Mouse (Mus musculus): ENCODE results near the gene Cfap65.
A peak's percentile ranks its signal among the peaks of the same experiment; 100 is the strongest.

Gene Cfap65

DNA sequence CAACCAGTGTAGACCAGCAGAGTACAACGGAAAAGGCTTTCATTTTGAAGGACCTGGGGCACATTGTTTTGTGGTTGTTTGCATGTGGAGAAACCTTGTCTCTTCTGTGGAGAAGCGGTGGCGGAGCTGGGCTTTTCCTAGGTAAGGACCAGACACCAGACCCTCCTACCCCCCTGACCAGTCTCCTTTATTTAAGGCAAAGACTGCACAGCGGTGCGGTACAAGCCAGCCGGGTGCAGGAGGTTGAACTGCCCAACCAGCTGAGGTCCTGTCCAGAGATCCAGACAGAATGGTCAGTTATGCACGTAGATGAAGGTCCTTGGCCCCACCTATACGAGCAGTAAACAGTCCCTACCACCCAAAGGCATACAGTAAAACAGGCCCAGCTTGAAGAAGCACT, 52.6 kb downstream of the Cfap65 start:
- DNase-seq (ENCODE audit: low read depth in 1 of 2, low spot score in 2 of 2) = no peak

DNA sequence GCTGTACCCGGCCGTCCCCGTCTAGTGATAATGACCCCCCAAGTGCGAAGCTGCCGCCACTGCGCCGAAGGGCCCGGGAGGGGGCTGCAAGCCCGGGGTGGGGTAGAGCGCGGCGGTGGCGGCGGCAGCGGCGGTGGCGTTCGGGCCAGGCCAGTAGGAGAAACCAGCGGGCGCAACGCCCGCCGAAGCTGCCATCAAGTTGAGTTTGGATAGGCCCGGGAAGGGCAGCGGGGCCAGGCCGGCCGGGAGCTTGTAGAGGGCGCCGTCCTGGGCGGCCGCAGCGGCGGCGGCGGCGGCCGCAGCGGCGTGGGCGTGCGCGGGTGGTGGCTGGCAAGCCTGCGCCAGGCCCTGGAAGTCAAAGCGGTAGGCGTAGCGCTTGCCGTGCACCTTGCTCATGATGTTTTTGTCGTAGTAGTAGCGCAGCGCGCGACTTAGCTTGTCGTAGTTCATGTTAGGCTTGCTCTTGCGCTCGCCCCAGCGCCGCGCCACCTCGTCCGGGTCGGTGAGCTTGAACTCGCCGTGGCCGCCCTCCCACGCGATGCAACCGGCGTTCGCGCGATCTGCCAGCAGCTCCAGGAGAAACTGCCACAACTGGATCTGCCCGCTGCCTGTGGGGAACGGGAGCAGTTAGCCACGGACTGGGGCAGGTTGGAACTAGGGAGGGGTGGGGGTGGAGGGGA, 53.2 kb downstream of the Cfap65 start:
- no peak for DNase-seq (ENCODE audit: low read depth in 1 of 2, low spot score in 2 of 2)

DNA sequence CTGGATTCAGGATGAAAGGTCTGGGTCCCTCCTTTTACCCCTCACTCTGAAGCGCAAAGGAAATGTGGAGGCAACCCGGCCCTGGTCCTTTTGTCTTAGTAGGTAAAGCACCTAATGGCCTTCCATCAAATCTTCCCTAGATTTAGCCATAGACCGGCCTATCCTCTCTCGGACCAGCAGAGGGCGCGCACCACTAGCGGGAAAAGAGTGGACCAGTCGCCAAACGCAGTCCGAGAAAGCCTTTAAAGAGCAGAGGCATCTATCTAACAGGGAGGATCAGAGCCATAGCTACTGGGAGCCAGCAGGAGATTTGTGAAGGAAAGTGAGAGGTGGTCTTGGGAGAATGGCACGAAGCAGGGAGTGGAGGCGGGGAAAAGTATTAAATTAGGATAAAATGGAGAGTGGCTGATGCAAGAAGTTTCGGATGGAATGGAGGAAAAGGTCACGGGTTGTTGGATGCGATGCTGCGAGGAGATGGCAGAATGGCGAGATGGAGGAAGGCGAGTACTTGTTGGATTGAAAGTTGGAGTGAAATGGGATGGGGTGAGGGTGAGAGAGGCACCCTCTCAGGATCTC, 54.5 kb downstream of the Cfap65 start:
- DNase-seq (ENCODE audit: low read depth in 1 of 2, low spot score in 2 of 2) = no peak

DNA sequence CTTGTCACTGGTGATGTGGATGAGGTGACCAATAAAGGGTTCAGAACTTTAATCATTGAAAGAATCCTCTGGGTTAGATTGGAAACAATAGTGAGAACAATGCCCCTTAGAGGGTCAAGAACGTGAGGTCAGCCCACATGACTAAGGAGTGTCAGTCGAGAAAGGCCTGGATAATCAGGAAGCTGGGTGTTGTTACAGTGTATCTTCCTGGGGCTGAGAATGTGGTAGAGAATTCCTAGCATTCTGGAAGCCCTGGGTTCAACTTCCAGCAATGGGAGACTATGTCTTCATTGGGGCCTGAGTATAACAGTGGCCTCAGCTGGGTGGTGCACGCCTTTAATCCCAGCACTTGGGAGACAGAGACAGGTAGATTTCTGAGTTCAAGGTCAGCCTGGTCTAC, 58.2 kb downstream of the Cfap65 start:
- no peak for DNase-seq (ENCODE audit: low read depth in 1 of 2, low spot score in 2 of 2)

DNA sequence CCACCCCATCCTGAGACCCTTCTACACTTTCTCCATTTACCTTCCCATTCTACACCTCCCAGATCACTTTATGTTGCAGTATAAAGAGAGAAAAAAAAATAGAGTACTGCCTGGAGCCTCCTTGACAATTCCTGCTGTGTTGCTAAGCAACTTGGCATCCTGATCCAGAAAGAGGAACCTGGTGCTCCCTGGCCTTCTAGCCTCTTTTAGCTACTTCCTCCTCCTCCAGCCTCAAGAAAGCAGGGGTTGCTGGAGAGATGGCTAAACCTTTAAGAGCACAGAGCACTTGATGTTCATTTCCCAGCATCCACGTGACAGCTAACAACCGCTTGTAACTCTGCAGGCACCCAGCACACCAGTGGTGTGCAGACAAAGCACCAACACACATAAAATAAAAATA, 63.2 kb downstream of the Cfap65 start:
- no peak for DNase-seq (ENCODE audit: low read depth in 1 of 2, low spot score in 2 of 2)

DNA sequence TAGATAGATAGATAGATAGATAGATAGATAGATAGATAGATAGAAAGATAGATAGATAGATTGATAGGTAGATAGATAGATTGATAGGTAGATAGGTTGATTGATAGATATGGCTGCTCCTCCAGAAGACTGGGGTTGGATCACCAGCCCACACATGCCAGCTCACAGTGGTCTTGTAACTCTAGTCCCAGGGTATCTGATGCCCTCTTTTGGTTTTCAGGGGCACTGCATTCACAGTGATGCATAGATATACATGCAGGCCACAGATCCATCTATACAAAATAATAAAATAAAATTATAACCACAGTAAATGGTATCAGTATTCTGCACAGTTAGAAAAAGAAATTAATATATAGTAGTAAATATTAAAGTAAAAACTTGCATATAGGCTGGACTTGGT, 73.6 kb downstream of the Cfap65 start:
- DNase-seq (ENCODE audit: low read depth in 1 of 2, low spot score in 2 of 2) = no peak

DNA sequence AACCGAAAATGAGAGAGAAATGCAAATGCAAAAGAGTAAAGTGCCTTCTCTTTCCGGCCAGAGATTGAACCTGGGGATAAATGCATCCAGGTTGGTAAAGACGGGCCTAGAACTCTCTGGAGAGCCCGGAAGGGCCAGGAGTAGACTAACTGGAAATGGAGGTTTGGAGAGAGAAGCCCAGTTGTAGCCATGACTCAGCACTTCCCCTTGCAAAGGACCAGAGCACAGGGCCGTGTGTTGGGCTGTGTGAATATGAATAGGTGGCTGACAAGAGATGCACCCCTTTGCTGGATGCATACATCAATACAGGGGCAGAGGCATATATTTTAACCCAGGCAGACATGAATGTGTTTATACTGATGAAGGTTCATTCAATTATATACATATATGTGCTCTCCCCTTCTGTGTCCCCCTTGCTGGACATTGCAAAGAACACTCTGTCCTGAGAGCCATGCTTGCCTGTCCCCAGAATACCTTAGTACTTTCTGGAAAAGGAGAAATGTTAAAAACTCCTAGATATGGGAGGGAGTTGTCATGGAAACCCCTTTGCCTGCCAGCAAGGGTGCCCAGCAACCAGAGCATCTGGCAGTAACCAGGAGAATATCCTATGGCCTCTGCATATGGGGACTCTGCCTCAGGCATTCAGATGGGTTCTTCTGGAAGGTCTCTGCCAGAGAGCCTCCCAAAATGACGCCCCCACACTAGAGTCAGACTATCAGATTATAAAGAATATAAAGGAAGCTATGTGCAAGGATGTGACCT, 76.0 kb downstream of the Cfap65 start:
- no peak for DNase-seq (ENCODE audit: low read depth in 1 of 2, low spot score in 2 of 2)

DNA sequence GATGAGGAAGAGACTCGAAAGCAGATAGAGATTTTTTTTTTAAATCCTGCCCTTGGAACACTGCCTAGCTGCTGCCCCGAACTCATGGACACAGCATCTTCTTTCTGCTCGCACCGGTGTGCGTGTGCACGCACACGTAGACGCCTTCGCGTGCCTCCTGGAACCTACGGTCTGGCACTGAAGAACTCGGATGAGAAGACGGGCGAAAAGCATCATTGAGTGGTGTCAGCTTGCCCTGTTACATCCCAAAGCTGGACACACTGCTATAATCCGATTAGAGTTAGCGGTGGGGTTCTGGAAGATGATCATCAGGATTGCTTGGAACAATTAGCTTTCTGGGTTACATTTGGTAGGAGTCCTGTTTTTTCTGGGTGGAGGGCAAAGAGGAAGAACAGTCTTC, 76.6 kb downstream of the Cfap65 start:
- no peak for DNase-seq (ENCODE audit: low read depth in 1 of 2, low spot score in 2 of 2)

DNA sequence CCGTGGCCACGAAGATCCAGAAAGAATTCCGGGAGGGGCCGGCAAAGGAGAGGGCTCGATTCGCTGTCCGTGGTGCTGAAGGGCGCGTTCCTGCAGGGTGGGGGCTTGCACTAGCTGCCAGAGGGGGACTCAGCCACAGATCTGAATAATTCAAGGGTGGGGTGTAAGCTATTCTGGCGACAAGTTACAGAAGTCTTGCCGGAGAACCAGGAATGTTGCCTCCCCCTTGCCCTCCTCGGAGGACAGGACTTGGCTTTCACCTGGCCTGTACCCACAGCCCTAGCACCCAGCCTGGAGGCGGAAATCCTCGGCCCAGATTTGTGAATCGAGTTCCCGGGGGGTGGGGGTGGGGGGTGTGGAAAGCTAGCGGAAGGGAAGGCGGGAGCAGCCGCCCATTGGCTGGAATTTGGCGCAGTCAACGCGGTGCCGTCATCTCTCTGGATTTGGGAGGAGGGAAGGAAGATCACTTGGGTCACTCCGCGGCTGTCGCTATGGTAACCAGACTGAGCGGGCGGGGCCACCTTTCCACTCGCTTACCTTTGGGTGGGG, 77.2 kb downstream of the Cfap65 start:
- DNase-seq (ENCODE audit: low read depth in 1 of 2, low spot score in 2 of 2) = no peak

DNA sequence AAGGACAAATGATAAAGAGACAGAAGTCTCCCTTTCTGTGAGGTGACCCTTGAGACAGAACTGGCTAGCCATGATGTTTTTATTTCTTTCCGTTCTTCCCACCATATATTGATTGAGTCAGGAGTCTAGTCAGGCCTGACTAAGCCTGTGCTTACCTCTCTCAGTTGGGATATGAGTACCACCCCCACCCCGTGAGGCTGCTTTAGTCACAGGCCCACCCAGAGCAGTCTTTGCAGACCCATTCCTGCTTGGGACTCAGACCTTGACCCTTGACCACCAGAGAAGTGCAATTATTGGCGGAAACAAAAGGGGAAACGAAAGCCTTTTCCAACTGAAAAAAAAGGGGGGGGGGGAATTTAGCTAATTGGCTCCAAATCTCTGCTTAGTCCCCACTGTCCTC, 77.7 kb downstream of the Cfap65 start:
- DNase-seq (ENCODE audit: low read depth in 1 of 2, low spot score in 2 of 2) = no peak

DNA sequence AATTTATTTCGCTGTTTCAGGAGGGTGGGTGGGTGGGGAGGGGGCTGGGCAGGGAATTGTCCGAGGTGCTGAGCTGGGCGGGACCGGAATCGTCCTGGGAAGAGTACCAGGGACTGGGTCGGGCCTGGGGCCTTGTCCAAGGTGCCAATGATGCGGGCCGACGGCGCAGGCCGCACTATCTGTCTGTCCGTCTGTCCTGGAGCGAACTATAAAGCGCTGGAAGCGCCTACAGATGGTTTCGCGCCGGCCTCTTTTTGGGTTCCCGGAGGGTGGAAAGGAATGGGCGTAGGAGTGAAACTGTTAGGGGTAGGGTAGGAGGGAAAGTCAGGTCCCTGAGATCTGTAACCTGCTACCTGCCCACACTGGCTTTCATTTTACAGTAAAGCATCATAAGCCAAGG, 78.2 kb downstream of the Cfap65 start:
- DNase-seq (ENCODE audit: low read depth in 1 of 2, low spot score in 2 of 2) = no peak

DNA sequence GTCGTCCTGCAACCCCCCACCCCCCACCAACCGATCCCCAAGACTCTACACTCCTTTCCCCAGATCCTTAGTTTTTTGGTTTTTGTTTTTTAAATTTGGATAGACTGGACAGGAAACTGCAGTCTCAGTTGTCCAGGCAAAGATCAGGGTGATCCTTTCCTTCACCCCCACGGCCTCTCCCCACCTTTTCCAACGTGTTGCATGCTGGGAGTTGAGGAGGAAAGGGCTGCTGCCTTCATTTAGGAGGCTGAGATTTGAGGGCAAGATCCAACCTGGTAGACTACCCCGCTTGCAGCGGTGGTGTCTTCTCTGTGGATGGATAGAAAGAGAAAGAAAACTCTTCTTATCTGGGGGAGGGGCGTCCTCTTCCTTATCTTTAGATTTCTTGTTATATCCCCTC, 78.6 kb downstream of the Cfap65 start:
- no peak for DNase-seq (ENCODE audit: low read depth in 1 of 2, low spot score in 2 of 2)

DNA sequence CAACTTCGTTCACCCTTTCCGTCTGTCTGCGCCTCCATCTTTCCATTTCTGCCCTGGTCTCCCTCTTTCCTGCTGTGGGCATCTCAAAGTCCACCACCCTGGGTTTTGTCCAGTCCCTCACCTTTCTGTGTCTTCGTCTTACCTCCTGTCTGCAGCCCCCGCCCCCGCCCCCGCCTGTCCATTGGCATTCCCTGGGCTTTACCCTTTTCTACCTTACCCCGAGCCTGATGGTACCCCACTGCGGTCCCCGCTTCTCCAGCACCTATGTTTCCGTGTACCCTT, 79.0 kb downstream of the Cfap65 start:
- DNase-seq (ENCODE audit: low read depth in 1 of 2, low spot score in 2 of 2) = no peak

DNA sequence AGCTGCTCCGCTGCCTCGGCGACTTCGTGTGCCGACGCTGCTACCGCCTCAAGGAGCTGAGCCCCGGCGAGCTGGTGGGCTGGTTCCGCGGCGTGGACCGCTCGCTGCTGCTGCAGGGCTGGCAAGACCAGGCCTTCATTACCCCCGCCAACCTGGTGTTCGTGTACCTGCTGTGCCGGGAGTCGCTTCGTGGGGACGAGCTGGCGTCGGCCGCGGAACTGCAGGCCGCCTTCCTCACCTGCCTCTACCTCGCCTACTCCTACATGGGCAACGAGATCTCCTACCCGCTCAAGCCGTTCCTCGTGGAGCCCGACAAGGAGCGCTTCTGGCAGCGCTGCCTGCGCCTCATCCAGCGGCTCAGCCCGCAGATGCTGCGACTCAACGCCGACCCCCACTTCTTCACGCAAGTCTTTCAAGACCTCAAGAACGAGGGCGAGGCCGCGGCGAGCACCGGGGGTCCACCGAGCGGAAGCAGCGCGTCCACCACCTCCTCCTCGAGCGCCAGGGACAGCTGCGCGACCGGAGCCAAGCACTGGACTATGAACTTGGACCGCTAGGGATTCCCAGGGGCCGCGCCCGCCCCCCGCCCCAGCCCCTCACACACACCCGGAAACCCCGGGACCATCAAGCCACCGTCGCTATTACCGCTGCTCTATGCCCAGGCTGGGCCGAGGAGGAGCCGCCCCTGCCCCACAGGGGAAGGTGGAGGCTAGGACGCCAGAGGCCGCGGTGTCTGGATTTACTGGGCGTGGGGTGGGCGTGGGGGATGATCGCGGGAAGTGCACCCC, 79.6 kb downstream of the Cfap65 start:
- no peak for DNase-seq (ENCODE audit: low read depth in 1 of 2, low spot score in 2 of 2)

DNA sequence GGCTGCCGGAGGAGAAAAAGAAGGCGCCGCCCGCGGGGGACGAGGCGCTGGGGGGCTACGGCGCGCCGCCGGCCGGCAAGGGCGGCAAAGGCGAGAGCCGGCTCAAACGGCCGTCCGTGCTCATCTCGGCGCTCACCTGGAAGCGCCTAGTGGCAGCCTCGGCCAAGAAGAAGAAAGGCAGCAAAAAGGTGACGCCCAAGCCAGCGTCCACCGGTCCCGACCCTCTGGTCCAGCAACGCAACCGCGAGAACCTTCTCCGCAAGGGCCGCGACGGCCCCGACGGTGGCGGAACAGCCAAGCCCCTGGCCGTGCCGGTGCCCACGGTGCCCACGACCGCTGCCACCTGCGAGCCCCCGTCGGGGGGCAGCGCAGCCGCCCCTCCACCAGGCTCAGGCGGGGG, 80.2 kb downstream of the Cfap65 start:
- no peak for DNase-seq (ENCODE audit: low read depth in 1 of 2, low spot score in 2 of 2)

DNA sequence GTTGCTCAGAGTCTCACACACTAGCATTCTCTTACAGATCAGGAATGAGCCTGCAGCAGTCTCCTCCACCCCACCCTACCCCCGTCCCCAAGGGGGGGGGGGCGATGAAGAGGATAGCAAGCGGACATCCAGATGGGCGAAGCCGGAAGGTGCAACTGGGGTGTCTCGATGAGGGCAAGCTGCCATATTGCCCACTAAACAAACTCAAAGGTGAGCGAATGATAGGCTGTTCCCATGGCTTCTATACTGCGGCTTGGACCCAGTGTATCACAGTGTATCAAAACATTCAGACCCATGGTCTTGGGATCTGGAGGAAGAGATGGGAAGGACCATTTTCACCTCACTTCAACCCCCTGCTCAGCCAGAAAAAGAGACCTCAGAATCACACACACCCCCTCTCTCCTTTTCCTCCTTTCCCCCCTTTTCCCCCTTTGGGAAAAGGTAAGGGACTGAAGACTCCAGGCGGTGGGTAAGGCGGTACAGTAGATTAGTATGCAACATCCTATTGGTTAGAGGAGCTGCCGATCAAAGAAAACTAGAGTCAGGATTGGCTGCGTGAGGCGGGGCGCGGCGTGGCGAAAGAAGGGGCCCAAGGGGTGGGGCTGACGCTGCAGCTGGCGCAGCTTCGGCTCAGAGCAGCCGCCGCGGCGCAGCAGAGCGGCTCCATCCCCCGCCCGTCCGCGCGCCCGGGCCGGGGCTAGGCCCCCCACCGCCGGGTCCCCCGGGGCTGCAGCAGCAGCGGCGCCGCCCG, 80.9 kb downstream of the Cfap65 start, which contains the start of gene Cdk5r2:
Gene Cdk5r2, plus strand, starts transcription at position 629 of the 751 bp plus-strand sequence.
- DNase-seq (ENCODE audit: low read depth in 1 of 2, low spot score in 2 of 2) = peak in 1 of 2 experiments; percentile 5
